Mouse (Mus musculus): ENCODE measurements at regions not wholly inside any gene's neighbourhood (a gene's known extent, or its start where the extent isn't known, plus 50 kb on each side); places are given as distances from the start of the nearest gene placed in this dataset.

- ATAC-seq (ENCODE audit: insufficient number of reproducible peaks, insufficient read depth, low FRiP score, low read depth), result no peak
- Histone ChIP-seq H3K36me3 (ENCODE audit: control insufficient read depth, insufficient read depth, low read length) (no peaks in the 10 kb centered on the region), H3K27ac (ENCODE audit: low read length) (no peak overlapping the region), H3K9ac (replicated peaks; ENCODE audit: low read depth, low read length) (no peak overlapping the region), H3K27me3 (ENCODE audit: control insufficient read depth, insufficient read depth, low read length) (no peaks in the 10 kb centered on the region), H3K9me3 (ENCODE audit: control insufficient read depth, low read depth, low read length) (no peaks in the 10 kb centered on the region), H3K4me2 (replicated peaks; ENCODE audit: low read depth, low read length) (no peak overlapping the region), H3K4me1 (ENCODE audit: control insufficient read depth, insufficient read depth, low read length) (no peaks in the 10 kb centered on the region), H3K4me3 (ENCODE audit: low read depth, low read length) (no peak overlapping the region)
- 86% methylated on average over 2 of the region's 2 CpGs for WGBS
Observed at GRCm38 (mm10) chr17:93460409-93460808, 261.6 kb downstream of the Adcyap1 start.

- H3K4me1 ChIP-seq (ENCODE audit: control insufficient read depth, insufficient read depth, low read length), result no peaks in the 10 kb centered on the region
- H3K9ac ChIP-seq (replicated peaks; ENCODE audit: low read depth, low read length), result no peak overlapping the region
- H3K27ac ChIP-seq (ENCODE audit: low read length), result no peak overlapping the region
- ATAC-seq (ENCODE audit: insufficient number of reproducible peaks, insufficient read depth, low FRiP score, low read depth), result no peak
- H3K9me3 ChIP-seq (ENCODE audit: control insufficient read depth, low read depth, low read length), result no peaks in the 10 kb centered on the region
- H3K4me3 ChIP-seq (ENCODE audit: low read depth, low read length), result no peak overlapping the region
- H3K4me2 ChIP-seq (replicated peaks; ENCODE audit: low read depth, low read length), result no peak overlapping the region
- no peaks in the 10 kb centered on the region for H3K27me3 ChIP-seq (ENCODE audit: control insufficient read depth, insufficient read depth, low read length)
- WGBS, result 77% methylated on average over 3 of the region's 3 CpGs
- H3K36me3 ChIP-seq (ENCODE audit: control insufficient read depth, insufficient read depth, low read length), result no peaks in the 10 kb centered on the region
Observed at GRCm38 (mm10) chr17:93463621-93464211, 264.9 kb downstream of the Adcyap1 start.

GRCm38 (mm10) chr17:93482378-93482777, 283.6 kb downstream of the Adcyap1 start:
- no peak for ATAC-seq (ENCODE audit: insufficient number of reproducible peaks, insufficient read depth, low FRiP score, low read depth)
- H3K27ac ChIP-seq (ENCODE audit: low read length), result no peak overlapping the region
- no peak overlapping the region for H3K4me3 ChIP-seq (ENCODE audit: low read depth, low read length)
- H3K4me2 ChIP-seq (replicated peaks; ENCODE audit: low read depth, low read length), result no peak overlapping the region
- no peaks in the 10 kb centered on the region for H3K27me3 ChIP-seq (ENCODE audit: control insufficient read depth, insufficient read depth, low read length)
- no peaks in the 10 kb centered on the region for H3K36me3 ChIP-seq (ENCODE audit: control insufficient read depth, insufficient read depth, low read length)
- H3K9me3 ChIP-seq (ENCODE audit: control insufficient read depth, low read depth, low read length), result no peaks in the 10 kb centered on the region
- no peaks in the 10 kb centered on the region for H3K4me1 ChIP-seq (ENCODE audit: control insufficient read depth, insufficient read depth, low read length)
- H3K9ac ChIP-seq (replicated peaks; ENCODE audit: low read depth, low read length), result no peak overlapping the region

GRCm38 (mm10) chr17:93484540-93484939, 285.7 kb downstream of the Adcyap1 start:
- H3K9me3 ChIP-seq (ENCODE audit: control insufficient read depth, low read depth, low read length), result no peaks in the 10 kb centered on the region
- ATAC-seq (ENCODE audit: insufficient number of reproducible peaks, insufficient read depth, low FRiP score, low read depth), result no peak; the same call in 1 of the 2 replicates
- no peak overlapping the region for H3K27ac ChIP-seq (ENCODE audit: low read length)
- H3K9ac ChIP-seq (replicated peaks; ENCODE audit: low read depth, low read length), result no peak overlapping the region
- H3K4me2 ChIP-seq (replicated peaks; ENCODE audit: low read depth, low read length), result no peak overlapping the region
- WGBS, result 54% methylated on average over 1 of the region's 1 CpGs
- H3K4me3 ChIP-seq (ENCODE audit: low read depth, low read length), result no peak overlapping the region
- H3K27me3 ChIP-seq (ENCODE audit: control insufficient read depth, insufficient read depth, low read length), result no peaks in the 10 kb centered on the region
- no peaks in the 10 kb centered on the region for H3K4me1 ChIP-seq (ENCODE audit: control insufficient read depth, insufficient read depth, low read length)
- no peaks in the 10 kb centered on the region for H3K36me3 ChIP-seq (ENCODE audit: control insufficient read depth, insufficient read depth, low read length)

- Histone ChIP-seq H3K27me3 (ENCODE audit: control insufficient read depth, insufficient read depth, low read length) (no peaks in the 10 kb centered on the region), H3K9ac (replicated peaks; ENCODE audit: low read depth, low read length) (no peak overlapping the region), H3K4me2 (replicated peaks; ENCODE audit: low read depth, low read length) (no peak overlapping the region), H3K4me1 (ENCODE audit: control insufficient read depth, insufficient read depth, low read length) (no peaks in the 10 kb centered on the region), H3K36me3 (ENCODE audit: control insufficient read depth, insufficient read depth, low read length) (no peaks in the 10 kb centered on the region), H3K27ac (ENCODE audit: low read length) (no peak overlapping the region), H3K4me3 (ENCODE audit: low read depth, low read length) (no peak overlapping the region), H3K9me3 (ENCODE audit: control insufficient read depth, low read depth, low read length) (no peaks in the 10 kb centered on the region)
- ATAC-seq (ENCODE audit: insufficient number of reproducible peaks, insufficient read depth, low FRiP score, low read depth), result no peak
Observed at GRCm38 (mm10) chr17:93486442-93486841, 287.6 kb downstream of the Adcyap1 start.

- H3K27me3 ChIP-seq (ENCODE audit: control insufficient read depth, insufficient read depth, low read length), result no peaks in the 10 kb centered on the region
Observed at GRCm38 (mm10) chr17:93489988-93490732, 291.3 kb downstream of the Adcyap1 start.

GRCm38 (mm10) chr17:93508882-93509594, 310.2 kb downstream of the Adcyap1 start:
- no peaks in the 10 kb centered on the region for H3K36me3 ChIP-seq (ENCODE audit: control insufficient read depth, insufficient read depth, low read length)
- H3K9ac ChIP-seq (replicated peaks; ENCODE audit: low read depth, low read length), result no peak overlapping the region
- no peak overlapping the region for H3K4me3 ChIP-seq (ENCODE audit: low read depth, low read length)
- ATAC-seq (ENCODE audit: insufficient number of reproducible peaks, insufficient read depth, low FRiP score, low read depth), result no peak
- no peaks in the 10 kb centered on the region for H3K27me3 ChIP-seq (ENCODE audit: control insufficient read depth, insufficient read depth, low read length)
- H3K4me1 ChIP-seq (ENCODE audit: control insufficient read depth, insufficient read depth, low read length), result no peaks in the 10 kb centered on the region
- H3K9me3 ChIP-seq (ENCODE audit: control insufficient read depth, low read depth, low read length), result no peaks in the 10 kb centered on the region
- WGBS, result 76% methylated on average over 4 of the region's 4 CpGs
- H3K27ac ChIP-seq (ENCODE audit: low read length), result no peak overlapping the region
- no peak overlapping the region for H3K4me2 ChIP-seq (replicated peaks; ENCODE audit: low read depth, low read length)

More at GRCm38 (mm10) chr17:93489988-93490732, 291.3 kb downstream of the Adcyap1 start:
- WGBS, result 64% methylated on average over 4 of the region's 4 CpGs
- H3K4me2 ChIP-seq (replicated peaks; ENCODE audit: low read depth, low read length), result no peak overlapping the region
- H3K9me3 ChIP-seq (ENCODE audit: control insufficient read depth, low read depth, low read length), result no peaks in the 10 kb centered on the region
- H3K4me3 ChIP-seq (ENCODE audit: low read depth, low read length), result no peak overlapping the region
- H3K27ac ChIP-seq (ENCODE audit: low read length), result no peak overlapping the region
- no peaks in the 10 kb centered on the region for H3K36me3 ChIP-seq (ENCODE audit: control insufficient read depth, insufficient read depth, low read length)
- no peak overlapping the region for H3K9ac ChIP-seq (replicated peaks; ENCODE audit: low read depth, low read length)
- ATAC-seq (ENCODE audit: insufficient number of reproducible peaks, insufficient read depth, low FRiP score, low read depth), result no peak
- H3K4me1 ChIP-seq (ENCODE audit: control insufficient read depth, insufficient read depth, low read length), result no peaks in the 10 kb centered on the region

GRCm38 (mm10) chr17:93523406-93523805, 324.6 kb downstream of the Adcyap1 start:
- H3K27ac ChIP-seq (ENCODE audit: low read length), result no peak overlapping the region
- no peaks in the 10 kb centered on the region for H3K27me3 ChIP-seq (ENCODE audit: control insufficient read depth, insufficient read depth, low read length)
- no peaks in the 10 kb centered on the region for H3K4me1 ChIP-seq (ENCODE audit: control insufficient read depth, insufficient read depth, low read length)
- H3K9ac ChIP-seq (replicated peaks; ENCODE audit: low read depth, low read length), result no peak overlapping the region
- 0 out of 2 replicates have a peak, but pooled peaks have one; percentile 33 for ATAC-seq (ENCODE audit: insufficient number of reproducible peaks, insufficient read depth, low FRiP score, low read depth)
- H3K9me3 ChIP-seq (ENCODE audit: control insufficient read depth, low read depth, low read length), result no peaks in the 10 kb centered on the region
- no peak overlapping the region for H3K4me3 ChIP-seq (ENCODE audit: low read depth, low read length)
- no peak overlapping the region for H3K4me2 ChIP-seq (replicated peaks; ENCODE audit: low read depth, low read length)
- H3K36me3 ChIP-seq (ENCODE audit: control insufficient read depth, insufficient read depth, low read length), result no peaks in the 10 kb centered on the region
